Mouse (Mus musculus): Measurements from ENCODE around the gene Tbkbp1.
"Not testable (repeated sequence)": the region's sequence is repeated elsewhere in the genome, so short reads cannot be mapped to it uniquely, and the experiment has no call there.

Gene Tbkbp1

GRCm38 (mm10) chr11:97151343-97151801 is at the start of gene Tbkbp1:
Gene Tbkbp1, minus strand, starts transcription at chr11:97151495.
- peak; percentile 85 to 87 for DNase-seq

DNA sequence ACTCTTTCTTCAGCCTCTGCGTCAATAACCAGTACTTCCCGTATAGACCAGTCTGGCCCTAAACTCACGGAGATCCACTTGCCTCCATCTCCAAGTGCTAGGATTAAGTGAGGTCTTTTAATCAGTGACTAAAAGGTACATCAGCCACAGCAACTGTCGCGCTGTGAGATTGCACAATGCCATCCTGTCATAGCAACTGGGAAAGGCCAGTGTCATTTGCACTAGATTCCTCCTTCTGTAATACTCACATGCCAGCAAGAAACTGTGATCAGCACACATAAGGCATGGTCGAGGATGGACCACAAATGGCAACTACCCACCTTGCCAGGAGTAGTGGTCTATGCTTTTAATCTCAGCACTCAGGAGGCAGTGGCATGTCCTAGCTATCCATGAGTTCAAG is 48.2 kb upstream of the Tbkbp1 start:
- DNase-seq, result no peak

GRCm38 (mm10) chr11:97198601-97199000 is 47.3 kb upstream of the Tbkbp1 start:
- DNase-seq, result peak; percentile 68 to 78

GRCm38 (mm10) chr11:97197021-97197420 is 45.7 kb upstream of the Tbkbp1 start:
- no peak for DNase-seq

DNA sequence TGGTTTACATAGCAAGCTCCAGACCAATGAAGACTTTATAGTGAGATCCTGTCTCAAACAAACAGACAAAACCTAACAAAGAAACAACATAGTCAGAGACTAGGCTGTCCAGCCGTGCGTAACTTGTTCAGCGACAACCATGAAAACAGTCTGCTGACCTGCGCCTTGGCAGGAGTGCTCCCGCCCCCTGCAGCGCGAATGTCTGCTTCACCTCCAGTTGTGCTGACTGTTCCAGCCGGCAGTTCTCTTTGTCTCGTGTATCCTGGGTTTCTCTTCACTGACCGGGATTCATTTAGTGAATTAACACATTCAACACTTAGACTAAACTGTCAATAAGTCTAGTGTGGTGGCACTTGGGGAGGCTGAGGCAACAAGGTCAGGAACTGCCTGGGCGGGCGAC is 45.2 kb upstream of the Tbkbp1 start:
- peak in 1 of 2 experiments; percentile 24 for DNase-seq

- no peak for DNase-seq
Measured at GRCm38 (mm10) chr11:97192621-97192951, 41.3 kb upstream of the Tbkbp1 start.

GRCm38 (mm10) chr11:97191915-97192620 is 40.8 kb upstream of the Tbkbp1 start:
- DNase-seq, result no peak

- no peak for DNase-seq
Measured at GRCm38 (mm10) chr11:97190992-97191391, 39.7 kb upstream of the Tbkbp1 start.

DNA sequence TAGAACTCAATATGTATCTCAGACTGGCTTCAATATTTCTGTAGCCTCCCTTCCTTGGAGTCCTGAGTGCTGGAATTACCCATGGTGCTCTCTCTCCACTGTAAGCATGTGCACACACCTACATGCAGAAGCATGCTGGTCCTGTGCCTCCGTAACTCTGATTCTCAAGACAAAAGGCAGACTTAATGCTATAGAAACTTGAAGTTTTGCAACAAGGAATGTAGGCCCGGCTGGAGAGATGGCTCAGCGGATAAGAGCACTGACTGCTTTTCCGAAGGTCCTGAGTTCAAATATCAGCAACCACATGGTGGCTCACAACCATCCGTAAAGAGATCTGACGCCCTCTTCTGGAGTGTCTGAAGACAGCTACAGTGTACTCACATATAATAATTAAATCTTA is 38.4 kb upstream of the Tbkbp1 start:
- DNase-seq, result not testable (repeated sequence)

- DNase-seq, result no peak
Measured at GRCm38 (mm10) chr11:97189231-97189630, 37.9 kb upstream of the Tbkbp1 start.

GRCm38 (mm10) chr11:97188643-97188955 is 37.3 kb upstream of the Tbkbp1 start:
- DNase-seq, result no peak

DNA sequence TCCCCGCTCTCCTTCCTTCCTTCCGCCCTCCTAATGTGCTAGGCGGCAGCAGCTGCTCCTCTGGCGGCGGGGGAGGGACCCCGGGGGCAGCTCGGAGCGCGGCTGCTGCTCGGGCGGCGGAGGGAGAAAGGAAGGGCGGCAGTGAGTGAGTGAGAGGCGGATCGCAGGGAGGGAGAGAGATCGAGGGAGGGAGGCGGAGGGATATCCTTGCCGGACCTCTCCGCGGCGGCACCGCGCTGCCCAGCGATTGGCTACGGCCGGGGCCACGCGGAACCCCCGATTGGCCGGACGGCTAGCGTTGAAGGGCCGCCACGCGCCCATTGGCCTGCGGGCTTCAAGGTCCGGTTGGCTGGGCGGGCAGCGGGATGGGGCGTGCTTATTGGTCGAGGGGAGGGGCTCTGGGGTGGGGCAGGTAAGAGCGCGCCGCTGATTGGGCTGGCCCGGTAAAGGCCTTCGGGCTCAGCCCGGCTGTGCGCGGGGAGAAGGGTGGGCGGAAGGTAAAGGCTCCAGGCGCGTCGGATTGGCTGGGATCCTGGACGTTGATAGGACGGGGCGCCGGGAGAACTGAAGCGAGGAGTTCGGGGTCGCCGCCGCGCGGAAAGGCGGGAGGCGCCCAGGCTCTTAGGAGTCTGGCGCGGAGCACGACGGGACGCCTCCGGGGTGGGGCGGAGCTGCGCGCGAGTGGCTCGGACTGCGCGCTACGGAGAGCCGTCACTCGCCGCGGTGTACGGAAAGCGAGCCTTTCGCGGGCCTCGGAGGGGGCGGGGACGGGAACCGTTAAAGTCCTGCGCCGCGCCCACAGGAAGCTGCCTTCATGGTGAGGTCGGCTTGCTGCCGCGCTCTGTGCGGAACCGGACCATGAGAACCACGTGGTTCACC is 36.7 kb upstream of the Tbkbp1 start, which contains the start of gene Kpnb1:
Kpnb1 (minus strand) TSS at position 118 of the 879 bp plus-strand sequence.
- peak; percentile 98 to 99 for DNase-seq

DNA sequence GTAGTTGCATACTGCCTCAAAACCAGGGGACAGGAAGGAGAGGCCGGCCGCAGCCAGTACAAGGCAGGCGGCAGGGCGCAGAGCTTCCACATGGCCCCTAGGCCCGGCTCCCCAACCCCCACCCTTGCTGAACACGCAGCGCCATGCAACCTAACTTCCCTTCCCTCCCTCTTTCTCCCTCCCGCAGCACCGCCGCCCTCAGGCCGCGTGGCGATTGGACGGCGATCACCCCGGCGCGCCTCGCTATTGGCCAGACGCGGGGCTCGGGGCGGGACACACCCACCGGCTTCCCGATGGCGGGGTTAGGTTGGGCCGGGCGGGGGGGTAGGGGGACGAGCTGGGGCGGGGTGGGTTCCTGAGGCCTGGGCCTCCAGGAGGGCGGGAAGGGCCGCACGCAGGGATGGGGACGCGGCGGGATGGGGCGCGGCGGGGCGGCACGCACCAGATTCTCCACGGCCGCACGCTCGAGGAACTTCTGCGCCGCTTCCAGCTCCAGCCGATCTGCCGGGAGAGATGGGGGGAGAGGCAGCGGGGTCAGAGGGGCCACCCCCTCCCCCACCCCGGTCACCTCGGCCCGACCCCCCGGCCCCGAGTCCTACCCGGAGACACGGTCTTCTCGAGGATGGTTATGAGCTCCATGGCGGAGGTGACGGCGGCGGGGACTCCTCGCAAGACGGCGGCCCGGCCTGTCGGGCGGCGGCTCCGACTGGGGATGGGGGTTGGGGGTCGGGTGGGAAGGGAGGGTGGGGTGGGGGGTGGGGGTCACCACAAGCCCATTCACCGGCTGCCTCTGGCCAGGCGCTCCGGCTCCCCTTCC is 35.9 kb upstream of the Tbkbp1 start:
- peak; percentile 98 to 99 for DNase-seq

GRCm38 (mm10) chr11:97185704-97186614 is 34.7 kb upstream of the Tbkbp1 start:
- no peak for DNase-seq

- DNase-seq, result no peak
Measured at GRCm38 (mm10) chr11:97184875-97185274, 33.6 kb upstream of the Tbkbp1 start.

DNA sequence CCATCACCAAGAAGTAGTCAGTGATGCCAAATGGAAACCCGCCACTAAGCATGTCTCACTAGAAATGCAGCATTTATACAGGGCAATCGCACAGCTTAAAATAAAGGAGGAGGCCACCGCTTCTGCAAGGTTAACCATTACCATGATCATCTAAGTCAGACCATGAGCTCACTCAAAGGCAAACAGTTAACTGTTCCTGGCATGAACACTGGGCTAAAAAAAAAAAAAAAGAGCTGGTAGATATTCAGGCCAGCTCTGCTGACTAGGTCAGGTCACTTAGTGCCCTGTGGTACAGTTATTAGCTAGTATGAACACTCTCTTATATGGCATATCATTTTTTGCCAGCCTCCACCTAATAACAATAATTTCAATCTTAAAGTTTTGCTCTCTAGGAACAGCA is 31.2 kb upstream of the Tbkbp1 start:
- no peak for DNase-seq

- DNase-seq, result no peak
Measured at GRCm38 (mm10) chr11:97181061-97181460, 29.8 kb upstream of the Tbkbp1 start.

GRCm38 (mm10) chr11:97178198-97178597 is 26.9 kb upstream of the Tbkbp1 start:
- no peak for DNase-seq

DNA sequence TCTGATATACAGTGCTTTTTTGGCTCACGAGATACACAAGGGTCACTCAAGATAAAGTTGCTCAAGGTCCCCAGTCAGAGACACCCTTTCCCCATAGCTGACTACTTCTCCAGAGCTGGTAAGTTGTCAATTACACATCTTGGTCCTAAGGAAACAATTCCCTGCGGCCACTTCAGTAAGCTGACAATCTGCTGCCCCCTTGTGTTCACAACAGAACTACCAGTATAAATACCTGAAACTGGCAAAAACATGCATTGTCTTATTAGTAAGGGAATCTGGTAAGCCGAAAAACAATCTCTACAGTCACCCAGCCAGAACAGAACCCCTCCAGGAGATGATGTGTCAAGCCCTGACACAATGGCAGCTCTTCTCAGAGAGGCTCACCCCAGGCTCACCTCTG is 25.6 kb upstream of the Tbkbp1 start:
- DNase-seq, result peak; percentile 77 to 79

DNA sequence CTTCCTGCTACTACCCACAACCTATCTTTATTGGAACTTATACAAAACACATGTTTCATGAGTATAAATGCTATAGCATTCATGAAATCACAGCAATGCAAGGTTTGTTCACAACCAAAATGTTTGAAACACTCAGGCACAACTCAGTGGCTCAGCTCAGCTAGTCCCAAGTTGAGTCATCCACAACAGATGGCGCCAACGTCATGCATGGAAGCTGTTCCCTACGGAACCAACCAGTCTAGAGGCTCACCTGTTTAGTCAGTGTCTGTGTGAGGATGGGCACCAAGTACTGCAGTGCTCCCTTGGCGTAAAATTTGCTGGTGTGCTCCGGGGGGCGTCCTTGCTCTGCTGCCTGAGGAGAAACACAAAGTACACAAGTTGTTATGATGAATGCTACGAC is 24.2 kb upstream of the Tbkbp1 start:
- no peak for DNase-seq

DNA sequence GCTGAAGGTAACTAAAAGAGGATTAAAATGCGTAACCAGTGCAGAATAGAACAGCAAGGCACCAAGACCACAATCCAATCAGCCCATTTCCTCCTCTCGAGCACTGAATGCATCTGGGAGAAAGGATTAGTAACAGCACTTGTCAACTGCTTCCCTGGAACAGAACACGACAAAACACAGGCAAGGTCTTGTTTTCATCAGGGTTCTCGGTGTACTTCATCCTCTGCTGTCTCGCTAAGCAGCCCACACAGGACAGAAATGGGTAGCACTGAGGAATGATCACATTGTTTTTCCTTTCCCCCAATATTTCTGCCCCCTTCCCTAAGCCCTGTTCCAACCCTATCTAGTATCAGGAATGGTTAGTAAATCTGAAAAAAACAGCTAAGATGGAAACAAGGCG is 9.0 kb upstream of the Tbkbp1 start:
- no peak for DNase-seq

DNA sequence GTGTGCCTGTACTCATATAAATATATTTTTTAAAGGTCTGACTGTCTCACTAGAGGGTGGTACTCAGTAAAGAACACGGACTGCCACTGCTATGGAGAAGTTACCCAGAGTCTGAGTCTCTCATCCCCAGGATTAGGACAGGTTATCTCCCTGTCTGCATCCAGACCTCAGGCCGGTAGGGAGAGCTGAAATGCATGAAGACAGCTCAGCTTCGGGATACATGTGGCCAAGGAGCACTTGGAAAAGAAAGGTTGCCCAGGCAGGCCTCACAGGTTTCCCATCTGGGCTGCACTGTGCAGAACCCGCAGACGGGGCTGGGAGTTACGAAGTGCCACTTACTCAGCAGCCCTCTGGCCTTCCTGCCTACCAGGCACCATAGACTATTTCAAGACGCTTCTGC is 5.7 kb upstream of the Tbkbp1 start:
- DNase-seq, result no peak

Data from cerebellum, postnatal 14 days (tissue).